Mouse (Mus musculus) erythroblast, embryonic 14.5 days (primary cell): ENCODE results near the gene Chst14. TPM values are rescaled to one million over a fixed set of nuclear protein-coding genes. Genes with fewer than 3 reads are reported as not detected.
A peak's percentile ranks its signal among the peaks of the same experiment; 100 is the strongest.

Source experiments
- H3K27me3 ChIP-seq: 2 replicates; pipeline ENCODE4 v1.6.1; 2012; ENCODE audit warnings: inconsistent platforms; ENCODE audit not compliant: control insufficient read depth
- H3K36me3 ChIP-seq: 2 replicates; pipeline ENCODE4 v1.6.1; 2012; ENCODE audit warnings: mild to moderate bottlenecking, inconsistent platforms; ENCODE audit not compliant: control insufficient read depth
- H3K4me1 ChIP-seq: 2 replicates; pipeline ENCODE4 v1.6.1; 2012; ENCODE audit warnings: inconsistent platforms; ENCODE audit not compliant: control insufficient read depth
- H3K4me3 ChIP-seq: replicated peaks from 2 replicates; pipeline ENCODE3; 2012; ENCODE audit warnings: moderate library complexity, mild to moderate bottlenecking, inconsistent platforms
- H3K9me3 ChIP-seq: 2 replicates; pipeline ENCODE4 v1.6.1; 2012; ENCODE audit warnings: low read length, inconsistent platforms, mixed read lengths; ENCODE audit not compliant: control insufficient read depth
- GATA1 ChIP-seq: IDR thresholded peaks from 2 replicates; pipeline ENCODE4 v1.6.1; 2012; ENCODE audit warnings: low read length, inconsistent platforms, mixed read lengths
- TAL1 ChIP-seq: IDR thresholded peaks from 3 replicates; pipeline ENCODE4 v1.6.1; 2012; ENCODE audit warnings: low read length, inconsistent platforms, mixed read lengths
- polyA plus RNA-seq: library from polyadenylated mRNA; stranded (reverse); fragments of >175 nt; gene quantifications from 2 replicates; pipeline ENCODE4 v1.2.3, GENCODE M21; 2012

The Chst14 gene
- polyA plus RNA-seq, 1 experiment = 0.15 TPM

GRCm38 (mm10) chr2:118903333-118903741, 23.0 kb upstream of the Chst14 start:
- peaks cover 53% of the 10 kb centered on the region for H3K27me3 ChIP-seq
- no peaks in the 10 kb centered on the region; the same call in 1 of the 2 replicates for H3K36me3 ChIP-seq
- peaks cover 12% of the 10 kb centered on the region; the same call in 1 of the 2 replicates for H3K9me3 ChIP-seq
- TF ChIP-seq TAL1 (no peak), GATA1 (no peak)
- H3K4me3 ChIP-seq = peak overlapping the region; percentile 94
- H3K4me1 ChIP-seq = peaks cover 74% of the 10 kb centered on the region

GRCm38 (mm10) chr2:118905433-118906117, 20.7 kb upstream of the Chst14 start:
- no peak for TF ChIP-seq GATA1
- TF ChIP-seq TAL1 = no peak
- H3K9me3 ChIP-seq = peaks cover under 1% of the 10 kb centered on the region; the same call in 1 of the 2 replicates
- no peak overlapping the region for H3K4me3 ChIP-seq
- peaks cover 70% of the 10 kb centered on the region for H3K4me1 ChIP-seq
- H3K36me3 ChIP-seq = no peaks in the 10 kb centered on the region; the same call in 1 of the 2 replicates
- H3K27me3 ChIP-seq = peaks cover 30% of the 10 kb centered on the region

GRCm38 (mm10) chr2:118906118-118906492, 20.2 kb upstream of the Chst14 start:
- Histone ChIP-seq H3K4me1 (peaks cover 67% of the 10 kb centered on the region), H3K36me3 (no peaks in the 10 kb centered on the region; the same call in 1 of the 2 replicates), H3K4me3 (no peak overlapping the region), H3K27me3 (peaks cover 26% of the 10 kb centered on the region), H3K9me3 (no peaks in the 10 kb centered on the region)
- no peak for TF ChIP-seq GATA1
- no peak for TF ChIP-seq TAL1

GRCm38 (mm10) chr2:118907781-118908180, 18.5 kb upstream of the Chst14 start:
- Histone ChIP-seq H3K4me3 (no peak overlapping the region), H3K4me1 (peaks cover 67% of the 10 kb centered on the region), H3K9me3 (no peaks in the 10 kb centered on the region), H3K27me3 (peaks cover 18% of the 10 kb centered on the region), H3K36me3 (no peaks in the 10 kb centered on the region; the same call in none of the 2 replicates)
- TF ChIP-seq TAL1 (no peak), GATA1 (no peak)

- Histone ChIP-seq H3K36me3 (no peaks in the 10 kb centered on the region; the same call in none of the 2 replicates), H3K9me3 (no peaks in the 10 kb centered on the region), H3K4me3 (no peak overlapping the region), H3K27me3 (peaks cover 4% of the 10 kb centered on the region), H3K4me1 (peaks cover 63% of the 10 kb centered on the region)
- TF ChIP-seq GATA1 = no peak
- no peak for TF ChIP-seq TAL1
Measured at GRCm38 (mm10) chr2:118909151-118909550, 17.1 kb upstream of the Chst14 start.

- Histone ChIP-seq H3K36me3 (peaks cover under 1% of the 10 kb centered on the region), H3K4me1 (peaks cover 56% of the 10 kb centered on the region), H3K27me3 (no peaks in the 10 kb centered on the region), H3K4me3 (no peak overlapping the region), H3K9me3 (no peaks in the 10 kb centered on the region)
- no peak for TF ChIP-seq TAL1
- no peak for TF ChIP-seq GATA1
Measured at GRCm38 (mm10) chr2:118910605-118911278, 15.6 kb upstream of the Chst14 start.

- no peaks in the 10 kb centered on the region for H3K27me3 ChIP-seq
- TF ChIP-seq TAL1 (no peak), GATA1 (no peak)
- no peaks in the 10 kb centered on the region for H3K9me3 ChIP-seq
- H3K4me1 ChIP-seq = peaks cover 40% of the 10 kb centered on the region
- peaks cover 20% of the 10 kb centered on the region for H3K36me3 ChIP-seq
- H3K4me3 ChIP-seq = no peak overlapping the region
Measured at GRCm38 (mm10) chr2:118912706-118913105, 13.6 kb upstream of the Chst14 start.

- Histone ChIP-seq H3K4me3 (no peak overlapping the region), H3K9me3 (no peaks in the 10 kb centered on the region), H3K36me3 (peaks cover 31% of the 10 kb centered on the region), H3K4me1 (peaks cover 36% of the 10 kb centered on the region), H3K27me3 (no peaks in the 10 kb centered on the region)
- TF ChIP-seq TAL1 (no peak), GATA1 (no peak)
Measured at GRCm38 (mm10) chr2:118913551-118914276, 12.6 kb upstream of the Chst14 start.

GRCm38 (mm10) chr2:118914685-118915084, 11.6 kb upstream of the Chst14 start:
- Histone ChIP-seq H3K4me3 (no peak overlapping the region), H3K36me3 (peaks cover 40% of the 10 kb centered on the region), H3K4me1 (peaks cover 34% of the 10 kb centered on the region), H3K27me3 (no peaks in the 10 kb centered on the region), H3K9me3 (no peaks in the 10 kb centered on the region)
- TF ChIP-seq GATA1 (no peak), TAL1 (no peak)
